Mouse (Mus musculus) CH12.LX (cell line): ENCODE measurements around the gene Fgfr2. TPM values are rescaled to one million over a fixed set of nuclear protein-coding genes. Genes with fewer than 3 reads are reported as not detected.

Source experiments
- DNase-seq: peaks from one replicate; pipeline ENCODE4 v3.0.0-alpha.2; 2013; ENCODE audit errors: extremely low read depth
- H3K27ac ChIP-seq: 2 replicates; pipeline ENCODE4 v1.5.1; 2012; ENCODE audit warnings: low read depth, mild to moderate bottlenecking, control low read depth, moderate library complexity; ENCODE audit not compliant: insufficient read depth
- H3K27me3 ChIP-seq: replicated peaks from 2 replicates; pipeline ENCODE3; 2012; ENCODE audit warnings: inconsistent platforms
- H3K36me3 ChIP-seq, 2 experiments: replicated peaks in 1 of 2; 2 replicates each; pipeline versions ENCODE3 to v1.6.1; 2012; ENCODE audit warnings: inconsistent platforms in 1 of 2, low read length in 1 of 2, mild to moderate bottlenecking in 1 of 2, mixed read lengths in 1 of 2, moderate library complexity in 1 of 2; ENCODE audit not compliant: control insufficient read depth in 1 of 2, insufficient read depth in 1 of 2
- H3K4me1 ChIP-seq, 2 experiments: 2 replicates each; pipeline ENCODE4 v1.6.1; 2012; ENCODE audit warnings: inconsistent platforms in 1 of 2, moderate library complexity in 1 of 2; ENCODE audit not compliant: insufficient read depth in 2 of 2, control insufficient read depth in 1 of 2
- H3K4me2 ChIP-seq: 2 replicates; pipeline ENCODE4 v1.6.1; 2012; ENCODE audit warnings: low read depth, mild to moderate bottlenecking, control low read depth; ENCODE audit not compliant: poor library complexity, insufficient read depth, severe bottlenecking
- H3K4me3 ChIP-seq, 3 experiments: fragments of 150-350 bp in 1 of 3; sonication (generic) in 1 of 3; replicated peaks in 1 of 3; 2 replicates each; pipeline versions ENCODE3 to v1.5.1; 2011 to 2012; ENCODE audit warnings: low read depth in 2 of 3, low read length in 2 of 3, mild to moderate bottlenecking in 2 of 3, moderate library complexity in 2 of 3, control low read depth in 1 of 3, improper control_type of control experiment in 1 of 3, inconsistent platforms in 1 of 3, mixed read lengths in 1 of 3; ENCODE audit not compliant: poor library complexity in 1 of 3
- H3K79me2 ChIP-seq: replicated peaks from 2 replicates; pipeline ENCODE4 v1.6.1; 2012; ENCODE audit warnings: mild to moderate bottlenecking, moderate library complexity; ENCODE audit not compliant: control insufficient read depth, poor library complexity, insufficient read depth, severe bottlenecking; ENCODE audit errors: extremely low read depth
- H3K9ac ChIP-seq: 2 replicates; pipeline ENCODE4 v1.6.1; 2012; ENCODE audit warnings: low read depth, mild to moderate bottlenecking, control low read depth, moderate library complexity; ENCODE audit not compliant: insufficient read depth
- H3K9me3 ChIP-seq: replicated peaks from 2 replicates; pipeline ENCODE3; 2012; ENCODE audit warnings: low read length, inconsistent platforms, mixed read lengths
- BHLHE40 ChIP-seq: IDR thresholded peaks from 2 replicates; pipeline ENCODE4 v1.6.1; 2011; ENCODE audit warnings: mild to moderate bottlenecking, low read depth, low read length, improper control_type of control experiment
- CHD1 ChIP-seq: IDR thresholded peaks from 2 replicates; pipeline ENCODE4 v1.6.1; 2012; ENCODE audit warnings: low read depth, low read length, improper control_type of control experiment, inconsistent platforms
- CHD2 ChIP-seq: IDR thresholded peaks from 2 replicates; pipeline ENCODE4 v1.6.1; 2011; ENCODE audit warnings: low read length, improper control_type of control experiment
- CTCF ChIP-seq, 2 experiments: IDR thresholded peaks in 1 of 2; conservative IDR thresholded peaks in 1 of 2; 2 replicates each; pipeline ENCODE4 v1.5.1; 2011 to 2012; ENCODE audit warnings: low read depth in 2 of 2, low read length in 2 of 2, improper control_type of control experiment in 1 of 2, inconsistent platforms in 1 of 2, mild to moderate bottlenecking in 1 of 2, moderate library complexity in 1 of 2
- ELF1 ChIP-seq: IDR thresholded peaks from 2 replicates; pipeline ENCODE4 v1.6.1; 2014; ENCODE audit warnings: low read depth, mild to moderate bottlenecking, inconsistent platforms, low read length, improper control_type of control experiment
- ETS1 ChIP-seq: conservative IDR thresholded peaks from 2 replicates; pipeline ENCODE4 v1.6.1; 2012; ENCODE audit warnings: low read depth, mild to moderate bottlenecking, inconsistent platforms, low read length, improper control_type of control experiment, moderate library complexity
- GABPA ChIP-seq: IDR thresholded peaks from 2 replicates; pipeline ENCODE4 v1.6.1; 2012; ENCODE audit warnings: low read depth, low read length, improper control_type of control experiment, inconsistent platforms; ENCODE audit not compliant: insufficient replicate concordance
- HCFC1 ChIP-seq: IDR thresholded peaks from 2 replicates; pipeline ENCODE4 v1.6.1; 2012; ENCODE audit warnings: low read depth, mild to moderate bottlenecking, inconsistent platforms, low read length, improper control_type of control experiment
- IRF4 ChIP-seq: IDR thresholded peaks from 2 replicates; pipeline ENCODE4 v1.6.1; 2014; ENCODE audit warnings: low read depth, mild to moderate bottlenecking, inconsistent platforms, low read length, improper control_type of control experiment
- JUN ChIP-seq: IDR thresholded peaks from 2 replicates; pipeline ENCODE4 v1.6.1; 2011; ENCODE audit warnings: low read depth, mild to moderate bottlenecking, low read length, improper control_type of control experiment, moderate library complexity; ENCODE audit not compliant: insufficient read depth
- JUND ChIP-seq: conservative IDR thresholded peaks from 2 replicates; pipeline ENCODE4 v1.6.1; 2011; ENCODE audit warnings: low read depth, low read length, improper control_type of control experiment
- KAT2A ChIP-seq: IDR thresholded peaks from 2 replicates; pipeline ENCODE4 v1.6.1; 2012; ENCODE audit warnings: low read length, improper control_type of control experiment, inconsistent platforms; ENCODE audit not compliant: insufficient replicate concordance
- MAX ChIP-seq: IDR thresholded peaks from 2 replicates; pipeline ENCODE4 v1.6.1; 2011; ENCODE audit warnings: low read length, improper control_type of control experiment
- MEF2A ChIP-seq: IDR thresholded peaks from 2 replicates; pipeline ENCODE4 v1.6.1; 2014; ENCODE audit warnings: low read depth, mild to moderate bottlenecking, inconsistent platforms, low read length, improper control_type of control experiment, borderline replicate concordance
- MXI1 ChIP-seq: IDR thresholded peaks from 2 replicates; pipeline ENCODE4 v1.6.1; 2011; ENCODE audit warnings: mild to moderate bottlenecking, low read depth, low read length, improper control_type of control experiment
- MYC ChIP-seq: IDR thresholded peaks from 2 replicates; pipeline ENCODE4 v1.6.1; 2011; ENCODE audit warnings: low read depth, mild to moderate bottlenecking, improper control_type of control experiment, low read length
- NELFE ChIP-seq: IDR thresholded peaks from 2 replicates; pipeline ENCODE4 v1.6.1; 2011; ENCODE audit warnings: low read depth, low read length, improper control_type of control experiment
- POLR2A ChIP-seq: IDR thresholded peaks from 2 replicates; pipeline ENCODE4 v1.6.1; 2011; ENCODE audit warnings: low read depth, mild to moderate bottlenecking, improper control_type of control experiment, low read length
- RAD21 ChIP-seq: IDR thresholded peaks from 2 replicates; pipeline ENCODE4 v1.6.1; 2011; ENCODE audit warnings: low read depth, mild to moderate bottlenecking, low read length, improper control_type of control experiment, moderate library complexity
- RCOR1 ChIP-seq: conservative IDR thresholded peaks from 2 replicates; pipeline ENCODE4 v1.6.1; 2012; ENCODE audit warnings: low read depth, mild to moderate bottlenecking, inconsistent platforms, low read length, improper control_type of control experiment
- SIN3A ChIP-seq: IDR thresholded peaks from 2 replicates; pipeline ENCODE4 v1.6.1; 2012; ENCODE audit warnings: low read length, improper control_type of control experiment, inconsistent platforms
- TBP ChIP-seq: conservative IDR thresholded peaks from 2 replicates; pipeline ENCODE4 v1.6.1; 2011; ENCODE audit warnings: low read depth, low read length, improper control_type of control experiment
- UBTF ChIP-seq: IDR thresholded peaks from 2 replicates; pipeline ENCODE4 v1.6.1; 2012; ENCODE audit warnings: low read depth, mild to moderate bottlenecking, inconsistent platforms, low read length, improper control_type of control experiment, moderate library complexity
- ZKSCAN1 ChIP-seq: IDR thresholded peaks from 2 replicates; pipeline ENCODE4 v1.6.1; 2012; ENCODE audit warnings: low read depth, inconsistent platforms, low read length, improper control_type of control experiment, borderline replicate concordance
- dilution Hi-C: fragments of 300-500 bp; cut with MboI; formaldehyde crosslinking; loops from 2 replicates; pipeline ENCODE4 v1.14.3; 2020; ENCODE audit warnings: low sequenced_read_pairs; ENCODE audit not compliant: extremely low pct_unique_long_range_greater_than_20kb, extremely low pct_ligation_motif_present
- in situ Hi-C: fragments of 300-500 bp; cut with MboI; formaldehyde crosslinking; loops from 3 replicates; pipeline ENCODE4 v1.14.3; 2019; ENCODE audit warnings: low sequenced_read_pairs, low pct_ligation_motif_present, low pct_unique_long_range_greater_than_20kb, mixed read lengths
- polyA plus RNA-seq: library from polyadenylated mRNA; unstranded; fragments of >175 nt; gene quantifications from 2 replicates; pipeline ENCODE4 v1.2.1, GENCODE M21; 2012; ENCODE audit warnings: low read depth; ENCODE audit not compliant: insufficient read length
- total RNA-seq, 2 experiments: library from RNA; depleted of rRNA; stranded (reverse); fragments of 300-350 nt in 1 of 2; fragments of >200 nt in 1 of 2; gene quantifications; 2 replicates each; pipeline ENCODE4 v1.2.3; 2012 to 2014

Gene Fgfr2
- total and polyA plus RNA-seq, 3 experiments, result not detected

DNA sequence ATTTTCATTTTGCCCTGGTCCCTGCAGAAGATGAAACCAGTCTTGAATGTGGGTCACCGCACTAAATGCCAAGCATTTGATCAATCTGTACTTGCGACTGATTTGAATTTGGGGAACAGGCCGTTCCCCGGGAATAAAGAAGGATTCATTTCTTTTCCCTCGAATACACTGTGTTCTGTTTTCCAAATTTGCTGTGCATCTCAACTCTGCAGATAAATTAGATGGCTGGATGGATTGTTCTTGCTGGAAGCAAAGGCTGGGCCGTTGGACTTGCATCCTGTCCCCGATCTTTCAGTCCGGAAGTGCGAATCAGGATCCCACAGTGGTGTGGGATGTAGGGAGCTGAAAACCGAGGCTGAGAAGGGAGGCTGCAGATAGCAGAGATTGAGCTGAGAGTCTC is 2169.8 kb downstream of the Fgfr2 start:
- Histone ChIP-seq H3K27me3 (peaks cover 80% of the 10 kb centered on the region), H3K79me2 (no peaks in the 10 kb centered on the region), H3K4me2 (no peak overlapping the region), H3K9me3 (peaks cover 6% of the 10 kb centered on the region), H3K4me3 (no peak overlapping the region), H3K36me3 (no peaks in the 10 kb centered on the region), H3K4me1 (peaks cover 0 to 6% of the 10 kb centered on the region in 2 experiments; a peak in 1 of 4 replicates), H3K27ac (no peak overlapping the region), H3K9ac (no peak overlapping the region)
- TF ChIP-seq TBP (no peak), MYC (no peak), MEF2A (no peak), BHLHE40 (no peak), JUND (no peak), RAD21 (no peak), SIN3A (no peak), KAT2A (no peak), CTCF (conservative IDR thresholded peaks at IDR 0.05 in 1 of 2, IDR thresholded peaks at IDR 0.05 in 1 of 2; ENCODE audit: low read depth in 2 of 2, low read length in 2 of 2) (no peak), ELF1 (no peak), NELFE (no peak), RCOR1 (no peak), ETS1 (no peak), CHD2 (no peak), GABPA (no peak), MXI1 (no peak), CHD1 (no peak)
- dilution Hi-C loops, result no loop called here
- DNase-seq, result no peak
- in situ Hi-C loops, result no loop called here

GRCm38 (mm10) chr7:130951004-130951403 is 2172.1 kb downstream of the Fgfr2 start:
- Histone ChIP-seq H3K9me3 (peaks cover 6% of the 10 kb centered on the region), H3K36me3 (no peaks in the 10 kb centered on the region), H3K9ac (no peak overlapping the region), H3K4me1 (peaks cover 0 to 6% of the 10 kb centered on the region in 2 experiments; a peak in 1 of 4 replicates), H3K27me3 (peaks cover 86% of the 10 kb centered on the region), H3K27ac (no peak overlapping the region), H3K4me2 (no peak overlapping the region), H3K79me2 (no peaks in the 10 kb centered on the region), H3K4me3 (no peak overlapping the region)
- no peak for DNase-seq
- no peak for TF ChIP-seq MXI1
- TF ChIP-seq CTCF (conservative IDR thresholded peaks at IDR 0.05 in 1 of 2, IDR thresholded peaks at IDR 0.05 in 1 of 2; ENCODE audit: low read depth in 2 of 2, low read length in 2 of 2), result no peak
- no peak for TF ChIP-seq ZKSCAN1
- no peak for TF ChIP-seq CHD2
- TF ChIP-seq TBP, result no peak
- TF ChIP-seq JUN, result no peak
- no peak for TF ChIP-seq MAX
- TF ChIP-seq CHD1, result no peak
- no peak for TF ChIP-seq KAT2A
- TF ChIP-seq MEF2A, result no peak
- TF ChIP-seq RAD21, result no peak
- TF ChIP-seq BHLHE40, result no peak
- no peak for TF ChIP-seq IRF4
- no peak for TF ChIP-seq HCFC1
- no peak for TF ChIP-seq NELFE
- TF ChIP-seq UBTF, result no peak
- no peak for TF ChIP-seq SIN3A
- no peak for TF ChIP-seq POLR2A
- in situ Hi-C loops, result no loop called here
- dilution Hi-C loops, result no loop called here
